Mouse (Mus musculus): Measurements from ENCODE around the gene Hint3. TPM values are rescaled to one million over a fixed set of nuclear protein-coding genes. Genes with fewer than 3 reads are reported as not detected.

Gene Hint3
- polyA plus RNA-seq, 1 experiment from 2014 or later: 39.5 TPM

GRCm38 (mm10) chr10:30566364-30566763, 63.1 kb downstream of the Hint3 start:
- Histone ChIP-seq H3K36me3 (replicated peaks; ENCODE audit: insufficient read depth, low read length) (peaks cover 5% of the 10 kb centered on the region; the same call in 1 of the 2 replicates), H3K4me1 (ENCODE audit: insufficient read depth) (no peaks in the 10 kb centered on the region), H3K27me3 (ENCODE audit: insufficient read depth, low read length) (no peaks in the 10 kb centered on the region), H3K27ac (ENCODE audit: low read depth) (no peak overlapping the region), H3K4me2 (ENCODE audit: low read depth, low read length) (no peak overlapping the region), H3K9me3 (ENCODE audit: low read length) (no peaks in the 10 kb centered on the region), H3K9ac (replicated peaks) (no peak overlapping the region), H3K4me3 (ENCODE audit: low read depth, low read length) (no peak overlapping the region)
- TF ChIP-seq CTCF (IDR thresholded peaks at IDR 0.05; ENCODE audit: low read depth) (no peak), EP300 (IDR thresholded peaks at IDR 0.05; ENCODE audit: low read depth) (no peak)
- no peak for DNase-seq
- ATAC-seq: no peak

- H3K4me3 ChIP-seq (ENCODE audit: low read depth, low read length): no peak overlapping the region
- no peaks in the 10 kb centered on the region for H3K9me3 ChIP-seq (ENCODE audit: low read length)
- no peak overlapping the region for H3K4me2 ChIP-seq (ENCODE audit: low read depth, low read length)
- peaks cover 18% of the 10 kb centered on the region for H3K36me3 ChIP-seq (replicated peaks; ENCODE audit: insufficient read depth, low read length)
- TF ChIP-seq CTCF (IDR thresholded peaks at IDR 0.05; ENCODE audit: low read depth): no peak
- no peak for TF ChIP-seq EP300 (IDR thresholded peaks at IDR 0.05; ENCODE audit: low read depth)
- DNase-seq: no peak
- no peak for ATAC-seq
- H3K27ac ChIP-seq (ENCODE audit: low read depth): no peak overlapping the region
- no peak overlapping the region for H3K9ac ChIP-seq (replicated peaks)
- no peaks in the 10 kb centered on the region for H3K27me3 ChIP-seq (ENCODE audit: insufficient read depth, low read length)
- no peaks in the 10 kb centered on the region for H3K4me1 ChIP-seq (ENCODE audit: insufficient read depth)
- 79% methylated on average over 3 of the region's 3 CpGs for WGBS (ENCODE audit: insufficient replicate concordance)
Observed at GRCm38 (mm10) chr10:30564651-30565050, 64.8 kb downstream of the Hint3 start.

Other genes with a start within 250 kb of the Hint3 start
- gene Trmt11, start 28.9 kb downstream of the Hint3 start, polyA plus RNA-seq (2015; fragmentation: Nextera tagmentation; extraction: Ambion mirVana): 9.9 and 10.2 TPM in 2 replicates
- gene Ncoa7, start 173.7 kb upstream of the Hint3 start, polyA plus RNA-seq (2015; fragmentation: Nextera tagmentation; extraction: Ambion mirVana): 6.4 TPM in 2 replicates
- 0.12 and 0.20 TPM in 2 replicates for gene Hey2, start 213.2 kb upstream of the Hint3 start, polyA plus RNA-seq (2015; fragmentation: Nextera tagmentation; extraction: Ambion mirVana)

All from liver, postnatal 0 days (tissue).